Mouse (Mus musculus) forebrain, embryonic 16.5 days (tissue): ENCODE measurements around the gene Hsh2d. TPM values are rescaled to one million over a fixed set of nuclear protein-coding genes. Genes with fewer than 3 reads are reported as not detected.

Source experiments
- ATAC-seq: fragments of 200-750 bp; cut with Nextera tagmentation; 2 replicates; pipeline ENCODE4 v1.8.0; 2017; ENCODE audit warnings: mild to moderate bottlenecking, moderate library complexity
- H3K27ac ChIP-seq: fragments of 300-500 bp; sonication (generic); 2 replicates; pipeline ENCODE4 v1.5.1; 2014; ENCODE audit warnings: low read length, control low read depth
- H3K27me3 ChIP-seq: fragments of 300-500 bp; sonication (generic); replicated peaks from 2 replicates; pipeline ENCODE4 v1.6.1; 2014; ENCODE audit warnings: low read length; ENCODE audit not compliant: control insufficient read depth, insufficient read depth
- H3K36me3 ChIP-seq: fragments of 300-500 bp; sonication (generic); 2 replicates; pipeline ENCODE4 v1.6.1; 2014; ENCODE audit not compliant: control insufficient read depth, insufficient read depth
- H3K4me1 ChIP-seq: fragments of 300-500 bp; sonication (generic); replicated peaks from 2 replicates; pipeline ENCODE4 v1.6.1; 2014; ENCODE audit warnings: low read length; ENCODE audit not compliant: control insufficient read depth, insufficient read depth
- H3K4me2 ChIP-seq: fragments of 300-500 bp; sonication (generic); 2 replicates; pipeline ENCODE4 v1.6.1; 2014; ENCODE audit warnings: mild to moderate bottlenecking, low read length, control low read depth
- H3K4me3 ChIP-seq: fragments of 300-500 bp; sonication (generic); replicated peaks from 2 replicates; pipeline ENCODE4 v1.5.1; 2014; ENCODE audit warnings: mild to moderate bottlenecking, low read length, control low read depth
- H3K9ac ChIP-seq: fragments of 300-500 bp; sonication (generic); replicated peaks from 2 replicates; pipeline ENCODE4 v1.6.1; 2014; ENCODE audit warnings: low read depth, low read length, control low read depth
- H3K9me3 ChIP-seq: fragments of 300-500 bp; sonication (generic); 2 replicates; pipeline ENCODE4 v1.6.1; 2016; ENCODE audit warnings: low read length; ENCODE audit not compliant: control insufficient read depth
- WGBS: fragments of 180-500 bp; shearing (Covaris S2); extraction: QIAGEN DNeasy Blood & Tissue Kit; methylation state at CpG from one replicate; pipeline ENCODE4 v1.1.7; 2014; 5-methylcytosine and 5-hydroxymethylcytosine counted together
- polyA plus RNA-seq: library from polyadenylated mRNA; unstranded; fragments of >200 nt; fragmentation: Nextera tagmentation; extraction: Ambion mirVana; gene quantifications from 2 replicates; pipeline ENCODE4 v1.2.1, GENCODE M21; 2015

Hsh2d gene
- polyA plus RNA-seq, 1 experiment from 2014 or later, result not detected

- H3K9me3 ChIP-seq, result no peaks in the 10 kb centered on the region
- H3K4me2 ChIP-seq, result no peak within 1 kb of the TSS
- no peaks in the 10 kb centered on the region for H3K27me3 ChIP-seq
- no peaks in the 10 kb centered on the region for H3K36me3 ChIP-seq
- no peak within 1 kb of the TSS for H3K9ac ChIP-seq
- no peak within 1 kb of the TSS for H3K4me3 ChIP-seq
- ATAC-seq, result no peak
- 74% methylated on average over 4 of the region's 4 CpGs for WGBS
- no peaks in the 10 kb centered on the region for H3K4me1 ChIP-seq
- H3K27ac ChIP-seq, result no peak within 1 kb of the TSS
These were observed 24.1 kb downstream of the Hsh2d start, which contains the start of gene Gm11034 for GRCm38 (mm10) chr8:72213536-72213935. Gene Gm11034, minus strand, starts transcription at chr8:72213636.

GRCm38 (mm10) chr8:72215060-72215459, 25.6 kb downstream of the Hsh2d start:
- H3K27ac ChIP-seq, result no peak overlapping the region
- H3K4me1 ChIP-seq, result no peaks in the 10 kb centered on the region
- no peak overlapping the region for H3K9ac ChIP-seq
- H3K27me3 ChIP-seq, result no peaks in the 10 kb centered on the region
- ATAC-seq, result no peak
- no peaks in the 10 kb centered on the region for H3K9me3 ChIP-seq
- no peak overlapping the region for H3K4me3 ChIP-seq
- H3K36me3 ChIP-seq, result no peaks in the 10 kb centered on the region
- no peak overlapping the region for H3K4me2 ChIP-seq
- WGBS, result 43% methylated on average over 2 of the region's 2 CpGs

- no peak for ATAC-seq
- peaks cover 8% of the 10 kb centered on the region for H3K4me1 ChIP-seq
These were observed 26.4 kb downstream of the Hsh2d start for GRCm38 (mm10) chr8:72215871-72216270.

GRCm38 (mm10) chr8:72218781-72219540, 29.5 kb downstream of the Hsh2d start:
- ATAC-seq, result peak; percentile 13; the same call in 1 of the 2 replicates
- Histone ChIP-seq H3K9me3 (no peaks in the 10 kb centered on the region), H3K27ac (no peak overlapping the region), H3K27me3 (no peaks in the 10 kb centered on the region), H3K4me2 (peak overlapping the region; percentile 82), H3K4me3 (peak overlapping the region; percentile 83), H3K36me3 (peaks cover 19% of the 10 kb centered on the region), H3K4me1 (peaks cover 11% of the 10 kb centered on the region), H3K9ac (no peak overlapping the region)
- WGBS, result 80% methylated on average over 9 of the region's 10 CpGs

More at GRCm38 (mm10) chr8:72215871-72216270, 26.4 kb downstream of the Hsh2d start:
- no peak overlapping the region for H3K27ac ChIP-seq
- H3K9me3 ChIP-seq, result no peaks in the 10 kb centered on the region
- no peaks in the 10 kb centered on the region for H3K27me3 ChIP-seq
- H3K36me3 ChIP-seq, result no peaks in the 10 kb centered on the region
- H3K4me3 ChIP-seq, result no peak overlapping the region
- 38% methylated on average over 1 of the region's 1 CpGs for WGBS
- no peak overlapping the region for H3K4me2 ChIP-seq
- no peak overlapping the region for H3K9ac ChIP-seq

GRCm38 (mm10) chr8:72219541-72220363, 30.3 kb downstream of the Hsh2d start, which contains the start of gene Fam32a:
Gene Fam32a, plus strand, starts transcription at chr8:72219730.
- Histone ChIP-seq H3K4me1 (peaks cover 11% of the 10 kb centered on the region), H3K36me3 (peaks cover 21% of the 10 kb centered on the region)
- WGBS, result 12% methylated on average over 39 of the region's 39 CpGs

GRCm38 (mm10) chr8:72220758-72221157, 31.3 kb downstream of the Hsh2d start:
- WGBS, result 78% methylated on average over 4 of the region's 4 CpGs
- Histone ChIP-seq H3K9ac (no peak overlapping the region), H3K4me2 (peak overlapping the region; percentile 82), H3K27me3 (no peaks in the 10 kb centered on the region), H3K27ac (no peak overlapping the region), H3K36me3 (peaks cover 21% of the 10 kb centered on the region), H3K4me3 (peak overlapping the region; percentile 83), H3K9me3 (no peaks in the 10 kb centered on the region), H3K4me1 (peaks cover 11% of the 10 kb centered on the region)
- no peak for ATAC-seq

More at GRCm38 (mm10) chr8:72219541-72220363, 30.3 kb downstream of the Hsh2d start, which contains the start of gene Fam32a:
- Histone ChIP-seq H3K27ac (peak within 1 kb of the TSS; percentile 75), H3K4me2 (peak within 1 kb of the TSS; percentile 82), H3K9ac (peak within 1 kb of the TSS; percentile 75), H3K9me3 (no peaks in the 10 kb centered on the region), H3K27me3 (no peaks in the 10 kb centered on the region), H3K4me3 (peak within 1 kb of the TSS; percentile 83)
- ATAC-seq, result peak; percentile 98

GRCm38 (mm10) chr8:72222656-72223055, 33.2 kb downstream of the Hsh2d start:
- no peak overlapping the region for H3K27ac ChIP-seq
- 92% methylated on average over 5 of the region's 5 CpGs for WGBS
- H3K4me1 ChIP-seq, result peaks cover 11% of the 10 kb centered on the region
- H3K9me3 ChIP-seq, result no peaks in the 10 kb centered on the region
- ATAC-seq, result no peak
- peaks cover 21% of the 10 kb centered on the region for H3K36me3 ChIP-seq
- H3K4me3 ChIP-seq, result no peak overlapping the region
- H3K4me2 ChIP-seq, result no peak overlapping the region
- H3K9ac ChIP-seq, result no peak overlapping the region
- H3K27me3 ChIP-seq, result no peaks in the 10 kb centered on the region

- H3K9ac ChIP-seq, result peak within 1 kb of the TSS; percentile 71
- H3K4me3 ChIP-seq, result peak within 1 kb of the TSS; percentile 77
- peak within 1 kb of the TSS; percentile 96 for H3K27ac ChIP-seq
- H3K4me2 ChIP-seq, result peak within 1 kb of the TSS; percentile 74
- no peaks in the 10 kb centered on the region for H3K9me3 ChIP-seq
- WGBS, result under 1% methylated on average over 54 of the region's 54 CpGs
- ATAC-seq, result peak; percentile 94
- no peaks in the 10 kb centered on the region for H3K27me3 ChIP-seq
- H3K36me3 ChIP-seq, result no peaks in the 10 kb centered on the region
- peaks cover 18% of the 10 kb centered on the region for H3K4me1 ChIP-seq
These were observed 50.3 kb downstream of the Hsh2d start, which contains the start of gene Ap1m1 for GRCm38 (mm10) chr8:72239499-72240402. Gene Ap1m1, plus strand, starts transcription at chr8:72240018.
